Mouse (Mus musculus) embryonic facial prominence, embryonic 12.5 days (tissue): ENCODE data around the gene Mpzl3. TPM values are rescaled to one million over a fixed set of nuclear protein-coding genes. Genes with fewer than 3 reads are reported as not detected.

ENCODE experiments used
- ATAC-seq: fragments of 200-750 bp; cut with Nextera tagmentation; 2 replicates; pipeline ENCODE4 v1.8.0; 2017; ENCODE audit not compliant: insufficient number of reproducible peaks, insufficient read depth, low FRiP score, low TSS enrichment
- H3K27ac ChIP-seq: fragments of 300-500 bp; sonication (generic); 2 replicates; pipeline ENCODE4 v1.5.1; 2016; ENCODE audit warnings: mild to moderate bottlenecking
- H3K27me3 ChIP-seq: fragments of 300-500 bp; sonication (generic); 2 replicates; pipeline ENCODE4 v1.6.1; 2016; ENCODE audit warnings: mild to moderate bottlenecking, moderate library complexity
- H3K36me3 ChIP-seq: fragments of 300-500 bp; sonication (generic); 2 replicates; pipeline ENCODE4 v1.6.1; 2016; ENCODE audit warnings: mild to moderate bottlenecking
- H3K4me1 ChIP-seq: fragments of 300-500 bp; sonication (generic); 2 replicates; pipeline ENCODE4 v1.6.1; 2016
- H3K4me2 ChIP-seq: fragments of 300-500 bp; sonication (generic); replicated peaks from 2 replicates; pipeline ENCODE4 v1.6.1; 2016; ENCODE audit warnings: mild to moderate bottlenecking, moderate library complexity
- H3K4me3 ChIP-seq: fragments of 300-500 bp; sonication (generic); 2 replicates; pipeline ENCODE4 v1.5.1; 2016; ENCODE audit warnings: mild to moderate bottlenecking
- H3K9ac ChIP-seq: fragments of 300-500 bp; sonication (generic); 2 replicates; pipeline ENCODE4 v1.6.1; 2016; ENCODE audit warnings: mild to moderate bottlenecking, moderate library complexity
- H3K9me3 ChIP-seq: fragments of 300-500 bp; sonication (generic); 2 replicates; pipeline ENCODE4 v1.6.1; 2016; ENCODE audit warnings: mild to moderate bottlenecking, moderate library complexity
- WGBS: fragments of 180-500 bp; shearing (Covaris S2); methylation state at CpG from one replicate; pipeline ENCODE4 v1.1.7; 2016; 5-methylcytosine and 5-hydroxymethylcytosine counted together
- polyA plus RNA-seq: library from polyadenylated mRNA; unstranded; fragments of >200 nt; fragmentation: Nextera tagmentation; extraction: Ambion mirVana; gene quantifications from 2 replicates; pipeline ENCODE4 v1.2.1, GENCODE M21; 2016

Mpzl3 gene
- polyA plus RNA-seq, 1 experiment from 2014 or later = 1.9 TPM

DNA sequence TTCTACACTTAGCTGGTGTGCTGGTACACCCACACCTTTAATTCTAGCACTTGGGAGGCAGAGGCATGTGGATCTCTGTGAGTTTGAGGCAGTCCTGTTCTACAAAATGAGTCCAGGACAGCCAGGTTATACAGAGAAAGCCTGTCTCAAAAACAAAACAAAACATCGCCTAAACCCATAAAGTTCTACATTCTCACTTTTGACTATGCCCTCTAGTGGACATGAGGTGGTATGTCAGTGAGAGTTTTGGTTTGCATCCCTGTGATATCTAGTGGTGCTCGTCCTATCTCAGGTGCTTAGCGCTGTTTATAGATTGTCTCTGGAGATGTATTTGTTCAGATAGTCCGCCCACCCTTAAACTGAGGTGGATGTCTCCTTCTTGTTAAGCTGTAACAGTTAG lies 6.5 kb upstream of the Mpzl3 start:
- Histone ChIP-seq H3K27me3 (peaks cover 18% of the 10 kb centered on the region), H3K9ac (no peak overlapping the region), H3K36me3 (no peaks in the 10 kb centered on the region), H3K9me3 (no peaks in the 10 kb centered on the region), H3K4me1 (no peaks in the 10 kb centered on the region), H3K4me3 (no peak overlapping the region), H3K27ac (no peak overlapping the region), H3K4me2 (no peak overlapping the region)
- no peak for ATAC-seq
- WGBS = 31% methylated on average over 4 of the region's 4 CpGs

DNA sequence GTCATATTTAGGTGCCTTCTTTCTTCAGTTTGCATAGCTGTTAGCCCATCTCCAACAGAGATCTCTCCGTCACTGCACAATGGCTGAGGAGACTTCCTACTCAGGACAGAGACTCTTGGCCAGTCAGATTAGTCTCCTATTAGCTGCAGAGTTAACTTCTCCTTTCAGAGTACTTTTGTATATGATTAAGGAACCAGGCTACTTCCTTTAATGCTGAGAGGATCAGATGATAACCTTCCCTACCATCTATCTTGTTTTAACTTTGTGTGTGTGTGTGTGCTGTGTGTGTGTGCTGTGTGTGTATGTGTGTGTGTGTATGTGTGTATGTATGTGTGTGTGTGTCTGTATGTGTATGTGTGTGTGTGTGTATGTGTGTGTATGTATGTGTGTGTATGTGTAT lies 5.3 kb upstream of the Mpzl3 start:
- WGBS = 89% methylated on average over 1 of the region's 1 CpGs
- H3K4me2 ChIP-seq = no peak overlapping the region
- peaks cover 7% of the 10 kb centered on the region; the same call in 1 of the 2 replicates for H3K27me3 ChIP-seq
- H3K4me1 ChIP-seq = no peaks in the 10 kb centered on the region
- no peak overlapping the region; the same call in 1 of the 2 replicates for H3K9ac ChIP-seq
- no peaks in the 10 kb centered on the region for H3K36me3 ChIP-seq
- no peaks in the 10 kb centered on the region for H3K9me3 ChIP-seq
- ATAC-seq = no peak
- no peak overlapping the region for H3K4me3 ChIP-seq
- no peak overlapping the region for H3K27ac ChIP-seq

DNA sequence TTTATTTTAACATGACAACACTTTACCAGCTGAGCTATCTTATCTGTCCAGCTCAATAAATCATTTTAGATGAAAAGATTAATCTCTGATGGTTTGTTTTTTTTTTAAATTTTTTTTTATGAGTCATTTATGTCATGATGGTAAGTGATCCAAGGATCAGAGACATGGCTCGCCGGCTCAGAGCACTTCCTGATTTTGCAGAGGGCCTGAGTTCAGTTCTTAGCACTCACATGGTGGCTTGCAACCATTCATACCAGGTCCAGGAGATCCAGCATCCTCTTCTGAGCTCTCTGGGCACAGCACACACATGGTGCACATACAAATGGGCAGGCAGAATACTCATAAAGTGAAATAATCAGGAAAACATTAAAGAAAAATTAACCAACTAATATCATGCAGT lies 4.7 kb upstream of the Mpzl3 start:
- H3K4me3 ChIP-seq = no peak overlapping the region
- WGBS = 90% methylated on average over 2 of the region's 2 CpGs
- peaks cover 3% of the 10 kb centered on the region; the same call in 1 of the 2 replicates for H3K27me3 ChIP-seq
- no peaks in the 10 kb centered on the region for H3K9me3 ChIP-seq
- no peaks in the 10 kb centered on the region for H3K4me1 ChIP-seq
- no peak overlapping the region for H3K27ac ChIP-seq
- no peak overlapping the region for H3K9ac ChIP-seq
- no peaks in the 10 kb centered on the region for H3K36me3 ChIP-seq
- H3K4me2 ChIP-seq = no peak overlapping the region
- ATAC-seq = no peak

DNA sequence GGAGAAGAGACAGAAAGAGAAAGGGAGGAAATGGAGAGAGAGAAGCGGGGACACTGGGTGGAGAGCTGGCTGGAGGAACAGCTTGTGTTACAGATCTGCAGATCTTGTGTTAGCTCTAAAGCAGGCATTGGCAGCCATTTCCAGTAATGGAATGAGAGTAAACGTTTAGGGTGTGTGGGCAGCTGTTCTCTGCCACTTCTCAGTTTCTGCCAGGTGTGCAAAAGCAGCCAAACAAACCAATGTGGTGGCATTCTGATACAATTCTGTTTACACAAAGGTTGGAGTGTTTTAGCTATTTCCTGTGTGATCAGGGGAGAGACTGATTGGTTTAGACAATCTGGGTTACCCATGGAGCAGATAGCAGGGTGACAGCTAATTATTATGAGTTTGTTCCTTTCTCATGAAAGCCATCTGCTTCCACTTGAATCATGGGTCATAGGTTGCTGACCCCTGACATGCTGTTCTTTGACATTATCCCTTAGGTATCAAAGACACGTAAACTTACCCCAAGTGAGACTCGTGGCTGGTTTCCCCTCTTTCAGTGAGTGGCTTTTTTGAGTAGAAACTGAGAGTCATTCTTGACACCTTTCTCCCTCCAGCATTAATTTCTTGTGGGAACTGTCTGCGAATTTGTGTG lies 3.4 kb downstream of the Mpzl3 start:
- no peak overlapping the region for H3K9ac ChIP-seq
- H3K36me3 ChIP-seq = no peaks in the 10 kb centered on the region
- no peak overlapping the region for H3K4me3 ChIP-seq
- H3K4me1 ChIP-seq = no peaks in the 10 kb centered on the region
- H3K27me3 ChIP-seq = peaks cover 10% of the 10 kb centered on the region; the same call in 1 of the 2 replicates
- H3K9me3 ChIP-seq = no peaks in the 10 kb centered on the region
- ATAC-seq = no peak
- no peak overlapping the region for H3K4me2 ChIP-seq
- no peak overlapping the region for H3K27ac ChIP-seq
- 14% methylated on average over 5 of the region's 5 CpGs for WGBS

DNA sequence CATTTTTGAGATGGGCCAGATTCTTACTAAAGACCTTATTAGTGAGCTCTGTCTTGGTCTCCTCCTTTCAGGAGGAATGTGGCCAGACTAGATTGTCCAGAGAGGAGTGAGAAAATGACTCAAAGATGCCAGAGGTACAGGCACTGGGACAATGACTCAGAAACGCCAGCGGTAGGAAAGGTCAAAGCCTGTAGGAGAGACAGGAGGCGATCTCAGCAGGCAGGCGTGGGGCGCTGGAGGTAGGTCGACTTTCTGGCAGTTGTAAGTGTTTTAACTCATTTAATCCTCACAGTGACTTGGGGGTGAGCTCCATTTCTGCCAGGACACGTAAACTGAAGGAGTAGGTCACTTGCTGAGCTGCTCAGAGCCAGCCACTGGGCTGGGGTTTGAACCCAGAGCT lies 5.2 kb downstream of the Mpzl3 start:
- Histone ChIP-seq H3K27ac (no peak overlapping the region), H3K9ac (no peak overlapping the region)
- 25% methylated on average over 7 of the region's 7 CpGs for WGBS

DNA sequence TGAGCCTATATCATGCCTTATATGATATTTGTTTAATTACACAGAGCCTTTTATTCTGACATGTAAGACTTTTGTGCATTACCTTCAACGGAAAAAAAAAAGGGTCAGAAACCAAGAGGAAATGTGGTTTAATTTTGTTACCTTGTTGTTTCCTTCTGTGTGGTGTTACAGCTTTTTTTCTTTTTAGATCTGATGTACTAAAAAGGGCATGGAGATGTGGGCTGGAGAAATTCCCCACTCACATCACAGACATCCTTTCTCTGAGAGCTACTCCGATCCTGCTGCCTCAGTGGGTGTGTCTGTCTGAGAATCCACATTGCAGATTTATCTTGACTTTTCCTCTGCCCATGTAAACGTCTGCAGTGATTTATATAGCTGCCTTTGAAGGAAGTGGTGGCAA lies 7.7 kb downstream of the Mpzl3 start:
- Histone ChIP-seq H3K36me3 (no peaks in the 10 kb centered on the region), H3K4me2 (no peak overlapping the region), H3K9me3 (no peaks in the 10 kb centered on the region), H3K4me3 (no peak overlapping the region), H3K9ac (no peak overlapping the region), H3K27ac (no peak overlapping the region), H3K27me3 (peaks cover 5% of the 10 kb centered on the region; the same call in 1 of the 2 replicates), H3K4me1 (no peaks in the 10 kb centered on the region)
- no peak for ATAC-seq
- WGBS = 74% methylated on average over 3 of the region's 3 CpGs

More for the DNA sequence above, 5.2 kb downstream of the Mpzl3 start:
- no peak overlapping the region for H3K4me3 ChIP-seq
- no peaks in the 10 kb centered on the region for H3K4me1 ChIP-seq
- H3K4me2 ChIP-seq = no peak overlapping the region
- peaks cover 10% of the 10 kb centered on the region; the same call in 1 of the 2 replicates for H3K27me3 ChIP-seq
- no peaks in the 10 kb centered on the region for H3K9me3 ChIP-seq
- H3K36me3 ChIP-seq = no peaks in the 10 kb centered on the region
- ATAC-seq = no peak

DNA sequence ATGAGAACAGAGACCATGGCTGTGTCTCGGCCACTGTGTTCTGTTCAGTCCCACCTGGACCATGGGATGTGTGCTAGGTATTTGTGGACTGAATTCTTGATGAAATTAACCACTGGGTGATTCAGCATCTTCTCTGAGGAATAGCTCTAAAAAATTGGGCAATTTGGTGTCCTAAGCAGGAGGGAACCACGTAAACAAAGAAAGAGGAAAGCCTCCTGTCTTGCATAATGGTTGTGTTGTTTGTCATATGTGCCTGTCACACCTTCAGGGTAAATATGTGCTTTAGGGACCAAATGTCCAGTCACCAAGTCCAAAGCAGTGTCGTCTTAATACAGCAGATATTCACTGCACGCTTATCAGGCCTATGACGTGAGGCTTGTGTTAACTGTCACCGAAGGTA lies 9.4 kb downstream of the Mpzl3 start:
- no peak overlapping the region for H3K9ac ChIP-seq
- ATAC-seq = no peak
- no peak overlapping the region for H3K27ac ChIP-seq
- 69% methylated on average over 6 of the region's 6 CpGs for WGBS
- no peaks in the 10 kb centered on the region for H3K4me1 ChIP-seq
- H3K27me3 ChIP-seq = no peaks in the 10 kb centered on the region
- no peak overlapping the region for H3K4me3 ChIP-seq
- H3K36me3 ChIP-seq = no peaks in the 10 kb centered on the region
- no peaks in the 10 kb centered on the region for H3K9me3 ChIP-seq
- H3K4me2 ChIP-seq = no peak overlapping the region

DNA sequence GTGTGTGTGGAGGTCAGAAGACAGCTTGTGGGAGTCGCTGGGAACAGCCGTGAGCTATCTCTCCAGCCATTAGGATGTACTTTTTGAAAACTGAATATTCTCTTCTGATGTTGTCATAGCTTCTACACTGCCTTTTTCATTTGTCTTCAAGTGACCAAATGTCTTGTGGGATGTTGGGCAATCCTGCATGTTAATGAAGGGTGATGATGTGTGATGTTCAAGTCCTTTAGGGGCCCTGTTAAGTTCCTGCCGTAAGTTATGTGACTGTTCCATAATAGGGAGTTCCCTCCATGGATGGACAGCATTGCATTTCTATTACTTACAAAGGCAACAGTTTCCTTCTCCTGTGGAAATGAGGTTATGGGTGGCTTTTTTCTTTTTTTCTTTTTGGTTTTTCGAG lies 11.7 kb downstream of the Mpzl3 start:
- no peak overlapping the region for H3K9ac ChIP-seq
- H3K9me3 ChIP-seq = no peaks in the 10 kb centered on the region
- no peak overlapping the region for H3K27ac ChIP-seq
- H3K36me3 ChIP-seq = no peaks in the 10 kb centered on the region
- WGBS = 89% methylated on average over 4 of the region's 4 CpGs
- H3K27me3 ChIP-seq = no peaks in the 10 kb centered on the region
- H3K4me2 ChIP-seq = no peak overlapping the region
- H3K4me3 ChIP-seq = no peak overlapping the region
- no peak for ATAC-seq
- no peaks in the 10 kb centered on the region for H3K4me1 ChIP-seq

DNA sequence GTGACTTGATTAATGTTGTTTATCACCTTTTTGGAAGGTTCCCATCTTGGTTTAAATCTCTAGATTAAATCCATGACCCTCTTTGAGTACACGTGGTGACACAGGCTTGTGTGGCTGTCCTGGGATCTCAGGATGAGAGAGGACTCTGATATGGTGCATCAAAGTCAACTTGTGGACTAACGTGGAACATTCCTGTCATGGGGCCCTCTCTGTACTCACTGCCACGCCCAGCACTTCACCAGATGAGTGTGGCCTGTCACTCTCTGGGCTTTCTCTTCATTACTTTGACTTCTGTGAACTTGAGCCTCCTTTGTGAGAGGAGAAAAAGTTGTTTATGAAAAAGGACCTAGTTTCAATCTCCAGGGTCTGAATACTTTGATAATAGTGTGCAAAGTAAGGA lies 16.8 kb downstream of the Mpzl3 start:
- Histone ChIP-seq H3K9ac (no peak overlapping the region), H3K27me3 (no peaks in the 10 kb centered on the region), H3K4me2 (no peak overlapping the region), H3K36me3 (no peaks in the 10 kb centered on the region), H3K4me3 (no peak overlapping the region), H3K27ac (no peak overlapping the region), H3K9me3 (no peaks in the 10 kb centered on the region), H3K4me1 (no peaks in the 10 kb centered on the region)
- WGBS = 64% methylated on average over 3 of the region's 3 CpGs
- ATAC-seq = no peak

DNA sequence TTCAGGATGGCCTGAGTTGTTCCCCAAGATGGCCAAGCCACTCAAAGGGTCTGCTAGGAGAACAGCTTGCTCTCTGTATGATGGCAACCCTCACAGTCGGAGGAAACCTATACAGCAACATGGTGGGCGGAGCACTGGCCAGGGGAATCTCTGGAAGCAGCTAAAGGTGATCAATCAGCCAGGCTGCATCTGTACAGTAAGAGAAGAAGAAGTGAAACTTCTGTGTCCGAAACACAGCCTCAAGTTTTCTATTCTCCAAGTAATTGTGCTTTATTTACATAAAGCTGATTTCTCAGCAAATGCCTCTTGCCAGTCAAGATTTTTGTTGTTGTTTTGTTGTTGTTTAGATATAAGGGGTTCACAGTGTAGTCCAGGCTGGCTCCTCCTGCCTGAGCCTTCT lies 22.9 kb downstream of the Mpzl3 start:
- Histone ChIP-seq H3K36me3 (no peaks in the 10 kb centered on the region), H3K27me3 (no peaks in the 10 kb centered on the region), H3K27ac (no peak overlapping the region), H3K4me2 (no peak overlapping the region), H3K9ac (no peak overlapping the region), H3K4me3 (no peak overlapping the region), H3K9me3 (no peaks in the 10 kb centered on the region), H3K4me1 (no peaks in the 10 kb centered on the region)
- WGBS = 69% methylated on average over 3 of the region's 3 CpGs
- no peak for ATAC-seq

DNA sequence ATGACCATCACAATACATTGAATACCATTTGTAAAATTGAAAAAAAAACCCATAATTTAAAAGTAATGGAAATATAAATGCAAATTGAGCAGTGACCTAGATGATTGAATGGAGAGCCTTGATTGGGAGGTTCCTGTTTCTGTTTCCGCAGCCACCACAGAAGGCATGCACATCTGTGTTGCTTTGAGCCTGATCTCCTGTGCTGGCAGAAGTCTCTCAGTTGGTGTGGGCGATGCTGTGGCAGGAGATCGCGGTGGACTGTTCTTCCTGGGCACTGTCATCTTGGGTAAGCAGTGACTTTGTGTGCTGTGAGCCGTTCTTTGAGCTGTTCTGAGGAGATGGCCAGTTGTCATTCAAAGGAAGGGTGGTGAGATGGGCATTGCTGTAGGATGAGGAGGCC lies 24.0 kb downstream of the Mpzl3 start, which contains the start of gene Jaml:
Gene Jaml, plus strand, starts transcription at position 173 of the 400 bp plus-strand sequence.
- Histone ChIP-seq H3K9ac (no peak within 1 kb of the TSS), H3K4me2 (no peak within 1 kb of the TSS), H3K36me3 (no peaks in the 10 kb centered on the region), H3K4me3 (no peak within 1 kb of the TSS), H3K27ac (no peak within 1 kb of the TSS), H3K27me3 (no peaks in the 10 kb centered on the region), H3K9me3 (no peaks in the 10 kb centered on the region), H3K4me1 (no peaks in the 10 kb centered on the region)
- ATAC-seq = no peak
- 75% methylated on average over 5 of the region's 5 CpGs for WGBS

DNA sequence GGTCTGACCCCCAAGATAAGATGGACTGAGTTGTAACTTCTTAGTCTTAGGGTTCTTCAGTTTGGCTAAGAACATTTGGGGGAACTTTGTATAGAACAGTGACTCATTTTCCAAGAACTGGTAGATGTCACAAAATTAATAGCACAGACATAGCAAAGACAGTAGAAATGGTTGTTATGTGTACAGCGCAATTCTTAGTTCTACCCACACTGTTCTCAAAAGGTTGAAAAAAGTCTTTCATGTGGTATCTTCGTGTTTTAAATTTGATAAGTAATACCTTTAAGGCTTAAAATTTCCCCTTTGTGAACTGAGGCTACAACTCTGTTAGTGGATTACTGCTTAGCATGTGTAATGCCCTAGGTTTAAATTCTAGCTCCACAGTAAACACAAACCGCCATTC lies 28.1 kb downstream of the Mpzl3 start:
- WGBS = 82% methylated on average over 3 of the region's 3 CpGs
- Histone ChIP-seq H3K4me3 (no peak overlapping the region), H3K4me1 (no peaks in the 10 kb centered on the region), H3K4me2 (no peak overlapping the region), H3K27ac (no peak overlapping the region), H3K9me3 (no peaks in the 10 kb centered on the region), H3K27me3 (0 out of 2 replicates have a peak, but pooled peaks cover 2% of the 10 kb centered on the region), H3K9ac (no peak overlapping the region), H3K36me3 (no peaks in the 10 kb centered on the region)
- no peak for ATAC-seq
